ENCODE assay signal across 18 mouse cellular contexts in the genomic region with DNA sequence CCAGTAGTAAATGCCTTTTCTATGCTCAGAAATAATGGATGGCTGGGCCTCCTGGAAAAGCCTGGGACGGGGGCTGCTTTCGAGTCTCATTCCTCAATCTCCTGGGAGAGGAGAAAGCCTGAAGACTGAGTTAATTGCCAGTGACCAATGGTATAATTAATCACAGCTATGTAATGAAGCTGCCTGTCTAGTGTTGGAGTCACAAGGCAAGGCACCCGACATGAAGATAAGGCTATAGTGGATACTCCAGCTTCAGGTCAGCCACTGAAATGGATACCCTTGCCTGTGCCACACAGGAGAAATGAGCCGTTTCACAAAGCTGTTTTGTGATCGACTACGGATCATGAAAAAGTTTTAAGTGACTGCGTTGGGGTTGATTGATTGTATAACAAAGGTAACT. TPM values are rescaled to one million over a fixed set of nuclear protein-coding genes. Genes with fewer than 3 reads are reported as not detected.
A peak's percentile ranks its signal among the peaks of the same experiment; 100 is the strongest.
DNase-seq lines count a peak whose midpoint lies in the region; ATAC-seq lines count a peak whose summit lies in the region.
"Had no signal": no experiment of that assay in that cellular context is flagged by ENCODE, and none has a peak within 500 bp of the region (broad histone marks: within the 10 kb centered on the region; RNA-seq: fewer than 3 reads in every experiment).

No protein-coding gene starts in this region.

- H3K4me3 ChIP-seq in kidney, embryonic 14.5 days (ENCODE audit: low read length): no peak overlapping the region
- H3K4me3 ChIP-seq in neural tube, embryonic 11.5 days (ENCODE audit: low read depth, low read length): no peak overlapping the region
- H3K4me3 ChIP-seq: embryonic facial prominence, embryonic 12.5 days; left cerebral cortex, adult 2 months; limb, embryonic 15.5 days; midbrain, embryonic 15.5 days had no signal

- 14% methylated on average over 7 of the region's 7 CpGs for WGBS in kidney, embryonic 14.5 days
- WGBS in neural tube, embryonic 11.5 days: 35% methylated on average over 7 of the region's 7 CpGs

- H3K27ac ChIP-seq in kidney, embryonic 14.5 days (ENCODE audit: low read depth, low read length): no peak overlapping the region
- H3K27ac ChIP-seq in neural tube, embryonic 11.5 days (ENCODE audit: low read depth, low read length): no peak overlapping the region
- H3K27ac ChIP-seq: embryonic facial prominence, embryonic 12.5 days; left cerebral cortex, adult 2 months; limb, embryonic 15.5 days; midbrain, embryonic 15.5 days had no signal

- peak; percentile 95 for ATAC-seq in kidney, embryonic 14.5 days (ENCODE audit: low FRiP score, low TSS enrichment)
- 0 out of 2 replicates have a peak, but pooled peaks have one; percentile 45 for ATAC-seq in neural tube, embryonic 11.5 days (ENCODE audit: insufficient read depth, low FRiP score, low TSS enrichment)
- ATAC-seq: midbrain, embryonic 15.5 days had no signal

- no peaks in the 10 kb centered on the region for H3K36me3 ChIP-seq in kidney, embryonic 14.5 days (ENCODE audit: control insufficient read depth, insufficient read depth, low read length)
- H3K36me3 ChIP-seq in neural tube, embryonic 11.5 days (ENCODE audit: control insufficient read depth, insufficient read depth, low read length): no peaks in the 10 kb centered on the region
- H3K36me3 ChIP-seq: embryonic facial prominence, embryonic 12.5 days; limb, embryonic 15.5 days; midbrain, embryonic 15.5 days had no signal

- no peaks in the 10 kb centered on the region for H3K27me3 ChIP-seq in kidney, embryonic 14.5 days (ENCODE audit: control insufficient read depth, insufficient read depth, low read length)
- no peaks in the 10 kb centered on the region for H3K27me3 ChIP-seq in neural tube, embryonic 11.5 days (ENCODE audit: control insufficient read depth, insufficient read depth, low read length)
- H3K27me3 ChIP-seq: embryonic facial prominence, embryonic 12.5 days; limb, embryonic 15.5 days; midbrain, embryonic 15.5 days had no signal

- peaks cover 24% of the 10 kb centered on the region for H3K4me1 ChIP-seq in kidney, embryonic 14.5 days (ENCODE audit: control insufficient read depth, insufficient read depth, low read length)
- peaks cover 18% of the 10 kb centered on the region for H3K4me1 ChIP-seq in neural tube, embryonic 11.5 days (ENCODE audit: control insufficient read depth, insufficient read depth, low read length)
- H3K4me1 ChIP-seq: limb, embryonic 15.5 days had no signal

- no peak overlapping the region for H3K4me2 ChIP-seq in kidney, embryonic 14.5 days (replicated peaks; ENCODE audit: low read depth, low read length)
- H3K4me2 ChIP-seq in neural tube, embryonic 11.5 days (ENCODE audit: low read depth): no peak overlapping the region
- H3K4me2 ChIP-seq: embryonic facial prominence, embryonic 12.5 days; limb, embryonic 15.5 days; midbrain, embryonic 15.5 days had no signal

- DNase-seq in heart, adult 11 months: peak; percentile 91
- DNase-seq in heart, postnatal 14 days: no peak
- DNase-seq in kidney, postnatal 10 days: no peak
- DNase-seq in neural tube, embryonic 11.5 days (ENCODE audit: low spot score): peak; percentile 23
- DNase-seq in neural tube, embryonic 10.5 days (ENCODE audit: extremely low spot score, low spot score): no peak
- no peak for DNase-seq in left cerebral cortex, postnatal 36 days (ENCODE audit: low spot score in 2 of 2)
- DNase-seq in left cerebral cortex, adult 18-20 months (ENCODE audit: low spot score in 2 of 2): no peak
- DNase-seq: adrenal gland, adult 2 months; cerebellum, adult 9-11 months; right cerebral cortex, adult 18-20 months; spleen, adult 18-20 months; thymus, postnatal 36 days had no signal

- intact Hi-C loops in heart, postnatal 14 days (cut with DNase I): no loop called here
- intact Hi-C loops in left cerebral cortex, postnatal 36 days (cut with DNase I): loop anchor here (5.0 kb wide), 1 partner anchor 39 kb away; a partner anchor contains a TSS

- no peaks in the 10 kb centered on the region for H3K9me3 ChIP-seq in kidney, embryonic 14.5 days (ENCODE audit: control insufficient read depth, low read length)
- no peaks in the 10 kb centered on the region for H3K9me3 ChIP-seq in neural tube, embryonic 11.5 days (ENCODE audit: control insufficient read depth, low read length)
- H3K9me3 ChIP-seq: embryonic facial prominence, embryonic 12.5 days; limb, embryonic 15.5 days; midbrain, embryonic 15.5 days had no signal

- H3K9ac ChIP-seq in kidney, embryonic 14.5 days (ENCODE audit: low read depth, low read length): no peak overlapping the region
- H3K9ac ChIP-seq in neural tube, embryonic 11.5 days (ENCODE audit: low read length): no peak overlapping the region
- H3K9ac ChIP-seq: embryonic facial prominence, embryonic 12.5 days; limb, embryonic 15.5 days; midbrain, embryonic 15.5 days had no signal

RNA-seq across cellular contexts. Expression of a gene that starts 36.5 kb away (rescaled TPM):
- under 1 TPM; 0.15 to 0.19 TPM for total RNA-seq in heart, postnatal 14 days (2021)
- 0.09 TPM in 1 of 2 replicates, not detected in the other for polyA plus RNA-seq in kidney, embryonic 14.5 days (2014; fragmentation: Nextera tagmentation; extraction: Ambion mirVana)
- polyA plus RNA-seq in neural tube, embryonic 11.5 days (2014; fragmentation: Nextera tagmentation; extraction: Ambion mirVana): not detected in 2 replicates
- total RNA-seq in left cerebral cortex, postnatal 36 days (2021): under 1 TPM in 1 of 2 experiments, not detected in 1; 0.22 TPM
- total RNA-seq in left cerebral cortex, adult 18-20 months (2021): not detected
- total RNA-seq: left cerebral cortex, adult 2 months had no signal
- polyA plus RNA-seq: embryonic facial prominence, embryonic 12.5 days; frontal cortex, adult 2 months; midbrain, embryonic 15.5 days had no signal

RNA-seq across cellular contexts. Expression of a gene that starts 37.1 kb away (rescaled TPM):
- 100 to 1,000 TPM; 216 to 281 TPM for total RNA-seq in heart, postnatal 14 days (2021)
- 52.5 and 78.5 TPM in 2 replicates for polyA plus RNA-seq in kidney, embryonic 14.5 days (2014; fragmentation: Nextera tagmentation; extraction: Ambion mirVana)
- polyA plus RNA-seq in neural tube, embryonic 11.5 days (2014; fragmentation: Nextera tagmentation; extraction: Ambion mirVana): 200 and 203 TPM in 2 replicates
- total RNA-seq in left cerebral cortex, postnatal 36 days (2021): 10 to 100 TPM; 36.5 to 44.3 TPM
- total RNA-seq in left cerebral cortex, adult 18-20 months (2021): 10 to 100 TPM; 39.0 TPM

Comparison
In these comparisons a context has a peak if more than half of its experiments do, and no peak if none do; other contexts are left out.
1. DNase-seq: peak in heart, adult 11 months (single experiment) and neural tube, embryonic 11.5 days (single experiment); none in heart, postnatal 14 days (0 of 2), kidney, postnatal 10 days (single experiment), neural tube, embryonic 10.5 days (single experiment), left cerebral cortex, postnatal 36 days (0 of 2) and left cerebral cortex, adult 18-20 months (0 of 2).
2. RNA of a gene that starts 37.1 kb away (total RNA-seq): 216 to 281 TPM in heart, postnatal 14 days; 36.5 to 44.3 TPM in left cerebral cortex, postnatal 36 days and 39.0 TPM in left cerebral cortex, adult 18-20 months; every median in the first group is over 4 times any median in the second.